ENCODE assay signal across 9 mouse cellular contexts in genomic region chr17:50814089-50814488, GRCm38 (mm10).
DNase-seq lines count a peak whose midpoint lies in the region; TF ChIP-seq lines count a peak whose summit lies in the region.
"Had no signal": no experiment of that assay in that cellular context is flagged by ENCODE, and none has a peak within 500 bp of the region (broad histone marks: within the 10 kb centered on the region; RNA-seq: fewer than 3 reads in every experiment).

No protein-coding gene starts in this region.

- H3K4me1 ChIP-seq in cortical plate, adult 2 months (ENCODE audit: control insufficient read depth, insufficient read depth, low read length): no peaks in the 10 kb centered on the region
- H3K4me1 ChIP-seq: liver, embryonic 13.5 days had no signal

- peak; percentile 76 for TF ChIP-seq CTCF in left cerebral cortex, adult 2 months (IDR thresholded peaks at IDR 0.05)
- TF ChIP-seq CTCF in cortical plate, adult 2 months (IDR thresholded peaks at IDR 0.05; ENCODE audit: extremely low read depth, insufficient read depth, low read length): 0 out of 2 replicates have a peak, but pooled peaks have one; percentile 12

- TF ChIP-seq POLR2A in cortical plate, adult 2 months (IDR thresholded peaks at IDR 0.05; ENCODE audit: extremely low read depth, insufficient read depth, low read length): no peak

- H3K4me3 ChIP-seq in left cerebral cortex, adult 2 months: no peak overlapping the region
- no peak overlapping the region for H3K4me3 ChIP-seq in cortical plate, adult 2 months (ENCODE audit: insufficient read depth, low read length)
- H3K4me3 ChIP-seq: liver, embryonic 13.5 days had no signal

- peak; percentile 20 to 38 for DNase-seq in cerebellum, postnatal 14 days
- no peak for DNase-seq in cerebellum, adult 11 months
- DNase-seq in left cerebral cortex, adult 2 months (ENCODE audit: extremely low spot score in 1 of 2, low spot score in 2 of 2): no peak
- no peak for DNase-seq in left cerebral cortex, postnatal 10 days (ENCODE audit: extremely low spot score in 1 of 2, low spot score in 2 of 2)
- peak; percentile 32 to 38 for DNase-seq in B cell, adult 2 months
- no peak for DNase-seq in yolk sac, embryonic 10.5 days (ENCODE audit: low spot score)
- DNase-seq in kidney, adult 11 months: no peak
- DNase-seq: liver, embryonic 13.5 days had no signal

- no peak overlapping the region for H3K27ac ChIP-seq in left cerebral cortex, adult 2 months
- H3K27ac ChIP-seq in cortical plate, adult 2 months (ENCODE audit: insufficient read depth, low read length): no peak overlapping the region
- H3K27ac ChIP-seq: liver, embryonic 13.5 days had no signal

- intact Hi-C loops in left cerebral cortex, adult 2 months (cut with DNase I): loop anchor here (2.0 to 10.0 kb wide), 3 partner anchors 159 to 591 kb away; no protein-coding TSS in a partner anchor
- intact Hi-C loops in left cerebral cortex, postnatal 10 days (cut with DNase I): loop anchor here (5.0 to 10.0 kb wide), 2 partner anchors 153 to 1651 kb away; no protein-coding TSS in a partner anchor

Comparison
In these comparisons a context has a peak if more than half of its experiments do, and no peak if none do; other contexts are left out.
1. DNase-seq: peak in cerebellum, postnatal 14 days (2 of 2) and B cell, adult 2 months (2 of 2); none in cerebellum, adult 11 months (single experiment), left cerebral cortex, adult 2 months (0 of 2), left cerebral cortex, postnatal 10 days (0 of 2), yolk sac, embryonic 10.5 days (single experiment) and kidney, adult 11 months (single experiment).